Mouse (Mus musculus) midbrain, embryonic 11.5 days (tissue): ENCODE measurements around the gene Gm8251. TPM values are rescaled to one million over a fixed set of nuclear protein-coding genes. Genes with fewer than 3 reads are reported as not detected.

Experiments
- ATAC-seq: fragments of 200-750 bp; cut with Nextera tagmentation; 2 replicates; pipeline ENCODE4 v1.8.0; 2017; ENCODE audit warnings: moderate TSS enrichment, moderate library complexity; ENCODE audit not compliant: low FRiP score
- DNase-seq: peaks from one replicate; pipeline ENCODE4 v3.0.0; 2015; ENCODE audit warnings: low spot score; ENCODE audit errors: missing footprints
- H3K27ac ChIP-seq: fragments of 300-500 bp; sonication (generic); 2 replicates; pipeline ENCODE4 v1.5.1; 2014; ENCODE audit warnings: low read depth, low read length
- H3K27me3 ChIP-seq: fragments of 300-500 bp; sonication (generic); 2 replicates; pipeline ENCODE4 v1.6.1; 2014; ENCODE audit warnings: mild to moderate bottlenecking, low read length, moderate library complexity, mixed read lengths; ENCODE audit not compliant: control insufficient read depth, insufficient read depth
- H3K36me3 ChIP-seq: fragments of 300-500 bp; sonication (generic); 2 replicates; pipeline ENCODE4 v1.6.1; 2014; ENCODE audit warnings: mild to moderate bottlenecking, low read length, moderate library complexity, mixed read lengths; ENCODE audit not compliant: control insufficient read depth, insufficient read depth
- H3K4me1 ChIP-seq: fragments of 300-500 bp; sonication (generic); 2 replicates; pipeline ENCODE4 v1.6.1; 2014; ENCODE audit warnings: low read length; ENCODE audit not compliant: control insufficient read depth, insufficient read depth
- H3K4me2 ChIP-seq: fragments of 300-500 bp; sonication (generic); 2 replicates; pipeline ENCODE4 v1.6.1; 2014; ENCODE audit warnings: mild to moderate bottlenecking, moderate library complexity
- H3K4me3 ChIP-seq: fragments of 300-500 bp; sonication (generic); 2 replicates; pipeline ENCODE4 v1.5.1; 2014; ENCODE audit warnings: low read depth, low read length
- H3K9ac ChIP-seq: fragments of 300-500 bp; sonication (generic); 2 replicates; pipeline ENCODE4 v1.6.1; 2014; ENCODE audit warnings: low read length
- H3K9me3 ChIP-seq: fragments of 300-500 bp; sonication (generic); 2 replicates; pipeline ENCODE4 v1.6.1; 2016; ENCODE audit warnings: low read length; ENCODE audit not compliant: control insufficient read depth
- WGBS: fragments of 180-500 bp; shearing (Covaris S2); extraction: QIAGEN DNeasy Blood & Tissue Kit; methylation state at CpG from one replicate; pipeline ENCODE4 v1.1.7; 2014; 5-methylcytosine and 5-hydroxymethylcytosine counted together
- polyA plus RNA-seq: library from polyadenylated mRNA; unstranded; fragments of >200 nt; fragmentation: Nextera tagmentation; extraction: Ambion mirVana; gene quantifications from 2 replicates; pipeline ENCODE4 v1.2.1, GENCODE M21; 2014

The Gm8251 gene
- polyA plus RNA-seq, 1 experiment from 2014 or later: 0.26 TPM

DNA sequence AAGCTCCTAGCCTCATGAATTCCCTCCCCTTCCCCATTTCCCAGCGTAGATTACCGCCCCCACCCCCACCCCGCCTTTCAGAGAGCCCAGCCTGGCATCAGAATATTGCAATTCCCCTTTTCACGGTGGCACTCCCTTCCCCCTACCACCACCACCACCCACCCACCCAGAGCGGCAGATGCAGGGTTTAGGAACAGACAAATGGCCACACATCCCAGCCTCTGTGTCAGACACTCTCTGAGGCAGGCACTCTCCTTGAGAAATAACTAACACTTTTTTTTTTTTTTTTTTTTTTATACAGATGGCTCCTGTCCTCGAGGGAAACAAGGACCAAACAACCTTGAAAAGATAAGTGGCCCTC, 19.2 kb downstream of the Gm8251 start:
- Histone ChIP-seq H3K4me2 (peak overlapping the region; percentile 47), H3K36me3 (no peaks in the 10 kb centered on the region), H3K27me3 (no peaks in the 10 kb centered on the region), H3K9ac (peak overlapping the region; percentile 55), H3K4me3 (peak overlapping the region; percentile 25), H3K4me1 (no peaks in the 10 kb centered on the region), H3K27ac (no peak overlapping the region), H3K9me3 (no peaks in the 10 kb centered on the region)
- DNase-seq: no peak
- peak; percentile 66; the same call in 1 of the 2 replicates for ATAC-seq
- 4% methylated on average over 6 of the region's 6 CpGs for WGBS

DNA sequence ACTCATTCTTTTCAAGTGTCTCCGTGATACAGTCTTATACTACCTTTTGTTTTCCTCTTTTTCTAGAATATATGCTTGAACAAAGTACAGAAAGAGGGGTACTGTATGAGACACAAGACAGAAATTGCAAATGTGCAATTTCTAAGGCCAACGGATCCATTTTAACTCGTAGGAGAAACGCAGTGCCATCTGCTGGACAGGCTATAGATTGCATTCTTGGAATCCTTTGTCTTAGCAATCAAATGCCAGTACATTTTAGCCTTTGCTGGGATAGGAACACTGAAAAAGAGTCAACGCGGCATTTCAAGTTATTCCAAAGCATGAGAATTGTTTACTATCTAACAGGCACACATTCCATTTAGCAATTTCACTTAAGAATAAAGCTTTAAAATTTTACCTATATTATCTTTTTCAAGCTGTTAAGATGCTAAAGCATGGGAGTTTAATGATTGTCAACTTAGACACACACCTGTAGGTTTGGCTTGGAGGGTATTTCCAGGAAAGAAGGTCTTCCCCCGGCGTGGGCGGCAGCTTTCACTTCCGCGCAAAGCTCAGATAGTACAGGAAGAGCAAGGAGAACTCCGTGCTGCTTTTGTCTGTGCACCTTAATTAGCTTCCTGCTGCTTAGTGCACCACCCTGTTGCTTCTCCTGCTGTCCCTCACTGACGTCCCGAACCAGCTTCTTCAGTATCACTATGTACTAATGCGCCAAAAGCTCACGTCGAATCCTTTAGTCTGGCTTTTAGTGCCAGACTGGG, 19.8 kb downstream of the Gm8251 start:
- DNase-seq (peak; percentile 95), ATAC-seq (peak; percentile 81)
- Histone ChIP-seq H3K9ac (peak overlapping the region; percentile 55), H3K27ac (no peak overlapping the region), H3K4me3 (peak overlapping the region; percentile 25), H3K27me3 (no peaks in the 10 kb centered on the region), H3K4me2 (peak overlapping the region; percentile 47), H3K4me1 (no peaks in the 10 kb centered on the region), H3K9me3 (no peaks in the 10 kb centered on the region), H3K36me3 (no peaks in the 10 kb centered on the region)
- 3% methylated on average over 17 of the region's 17 CpGs for WGBS

DNA sequence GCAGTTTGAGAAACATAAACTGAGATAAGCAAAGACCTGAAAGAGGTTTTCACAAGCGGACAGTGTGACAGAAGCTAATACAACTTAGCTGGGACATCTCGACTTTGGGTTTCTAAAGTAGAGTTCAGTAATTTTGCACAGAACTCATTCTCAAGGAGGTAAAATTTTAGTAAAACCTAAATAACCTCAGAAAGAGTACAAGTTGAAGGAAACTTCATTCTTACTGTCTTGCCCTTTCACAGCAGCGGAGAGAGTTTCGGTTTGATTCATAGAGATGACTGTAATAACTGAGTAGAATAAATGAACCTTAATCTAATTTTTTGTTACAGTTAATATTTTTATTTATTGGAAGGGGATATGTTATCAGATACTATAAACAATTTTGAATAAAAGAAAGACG, 28.8 kb downstream of the Gm8251 start:
- Histone ChIP-seq H3K4me2 (no peak overlapping the region), H3K9me3 (no peaks in the 10 kb centered on the region), H3K36me3 (no peaks in the 10 kb centered on the region), H3K4me3 (no peak overlapping the region), H3K27me3 (no peaks in the 10 kb centered on the region), H3K4me1 (no peaks in the 10 kb centered on the region), H3K27ac (no peak overlapping the region), H3K9ac (no peak overlapping the region)
- no peak for DNase-seq
- ATAC-seq: no peak
- WGBS: 87% methylated on average over 5 of the region's 5 CpGs

DNA sequence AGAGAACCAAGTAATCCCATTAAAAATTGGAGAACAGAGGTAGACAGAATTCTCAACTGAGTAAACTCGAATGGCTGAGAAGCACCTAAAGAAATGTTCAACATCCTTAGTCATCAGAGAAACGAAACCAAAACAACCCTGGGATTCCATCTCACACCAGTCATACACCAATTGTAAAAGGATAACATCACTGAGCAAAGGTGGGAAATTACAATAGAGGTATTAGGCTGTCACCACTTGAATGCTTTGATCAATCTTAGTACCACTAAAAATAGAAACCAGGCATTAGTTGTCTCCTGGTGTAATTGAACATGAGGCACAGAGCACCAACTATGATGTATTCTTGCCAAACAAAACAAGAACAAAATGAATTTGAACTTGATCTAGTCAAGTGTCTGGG, 29.5 kb downstream of the Gm8251 start:
- no peaks in the 10 kb centered on the region for H3K4me1 ChIP-seq
- no peak overlapping the region for H3K4me3 ChIP-seq
- no peaks in the 10 kb centered on the region for H3K27me3 ChIP-seq
- no peak overlapping the region for H3K9ac ChIP-seq
- ATAC-seq: no peak
- WGBS: 73% methylated on average over 2 of the region's 2 CpGs
- no peak overlapping the region for H3K27ac ChIP-seq
- H3K9me3 ChIP-seq: no peaks in the 10 kb centered on the region
- H3K36me3 ChIP-seq: no peaks in the 10 kb centered on the region
- DNase-seq: no peak
- no peak overlapping the region for H3K4me2 ChIP-seq

DNA sequence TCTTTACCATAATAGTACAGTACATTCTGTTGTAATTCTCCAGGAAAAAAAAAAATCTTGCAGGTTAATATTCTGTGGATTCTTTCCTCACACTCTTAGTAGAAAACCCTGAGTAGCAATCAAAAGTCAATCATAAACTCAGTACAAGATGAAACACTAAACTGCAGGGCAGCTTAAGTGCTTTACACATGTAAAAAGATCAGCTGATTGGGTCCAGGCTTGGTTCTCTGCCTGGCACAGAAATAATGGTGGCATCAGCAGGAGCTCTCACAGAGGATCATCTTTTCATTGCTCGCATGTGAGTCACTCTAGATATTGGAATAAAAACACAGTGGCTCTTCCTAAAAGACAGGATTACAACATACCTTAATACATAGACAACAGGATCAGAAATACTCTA, 34.1 kb downstream of the Gm8251 start:
- no peak for DNase-seq

DNA sequence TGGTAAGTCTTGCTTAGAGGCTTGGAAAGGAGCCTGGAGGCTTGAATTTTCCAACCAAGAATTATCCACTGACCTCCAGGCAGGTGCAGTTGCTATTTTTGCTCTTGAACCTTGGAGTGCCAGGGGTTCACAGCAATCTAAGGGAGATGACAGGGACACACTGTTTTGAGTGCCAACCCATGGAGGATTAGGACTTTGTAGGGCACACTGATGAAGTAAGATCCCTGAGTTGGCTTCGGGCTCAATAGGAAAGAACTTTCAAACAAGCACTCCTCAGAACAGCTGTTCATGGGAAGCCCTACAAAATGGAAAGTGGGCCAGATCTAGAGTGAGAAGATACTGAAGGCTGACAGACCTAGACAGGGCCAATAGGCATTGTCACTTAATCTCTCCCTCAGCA, 39.1 kb downstream of the Gm8251 start:
- Histone ChIP-seq H3K9me3 (no peaks in the 10 kb centered on the region), H3K4me3 (no peak overlapping the region), H3K4me2 (no peak overlapping the region), H3K9ac (no peak overlapping the region), H3K27me3 (no peaks in the 10 kb centered on the region), H3K36me3 (no peaks in the 10 kb centered on the region), H3K4me1 (no peaks in the 10 kb centered on the region), H3K27ac (no peak overlapping the region)
- 96% methylated on average over 1 of the region's 1 CpGs for WGBS
- DNase-seq (no peak), ATAC-seq (no peak)

More for the DNA sequence above, 34.1 kb downstream of the Gm8251 start:
- Histone ChIP-seq H3K4me2 (no peak overlapping the region), H3K9me3 (no peaks in the 10 kb centered on the region), H3K36me3 (no peaks in the 10 kb centered on the region), H3K4me1 (no peaks in the 10 kb centered on the region), H3K27ac (no peak overlapping the region), H3K27me3 (no peaks in the 10 kb centered on the region), H3K9ac (no peak overlapping the region), H3K4me3 (no peak overlapping the region)
- WGBS: 83% methylated on average over 1 of the region's 1 CpGs
- ATAC-seq: no peak

DNA sequence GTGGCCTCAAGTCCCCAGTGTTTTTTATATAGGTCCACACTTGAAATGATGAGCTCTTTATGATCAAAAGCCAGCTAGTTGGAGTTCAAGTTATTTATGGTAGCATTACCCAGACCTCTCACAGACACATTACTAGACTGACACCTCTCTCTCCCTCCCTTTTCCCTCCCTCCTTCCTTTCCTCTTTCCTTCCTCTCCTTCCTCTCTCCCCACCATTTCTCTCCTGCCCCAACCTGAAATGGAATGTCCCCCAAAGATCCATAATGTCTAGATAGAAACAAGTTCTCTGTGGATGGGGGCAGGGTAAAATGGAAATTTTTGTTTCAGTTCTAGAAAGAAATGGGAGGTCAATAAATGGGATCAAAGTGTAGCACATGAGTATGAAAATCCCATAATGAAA, 41.8 kb downstream of the Gm8251 start, which contains the start of gene Mettl21c:
Mettl21c (minus strand) TSS at position 101 of the 400 bp plus-strand sequence.
- Histone ChIP-seq H3K9ac (no peak within 1 kb of the TSS), H3K4me2 (no peak within 1 kb of the TSS), H3K4me1 (no peaks in the 10 kb centered on the region), H3K27me3 (no peaks in the 10 kb centered on the region), H3K27ac (no peak within 1 kb of the TSS), H3K9me3 (no peaks in the 10 kb centered on the region), H3K36me3 (no peaks in the 10 kb centered on the region), H3K4me3 (no peak within 1 kb of the TSS)
- DNase-seq (no peak), ATAC-seq (no peak)

DNA sequence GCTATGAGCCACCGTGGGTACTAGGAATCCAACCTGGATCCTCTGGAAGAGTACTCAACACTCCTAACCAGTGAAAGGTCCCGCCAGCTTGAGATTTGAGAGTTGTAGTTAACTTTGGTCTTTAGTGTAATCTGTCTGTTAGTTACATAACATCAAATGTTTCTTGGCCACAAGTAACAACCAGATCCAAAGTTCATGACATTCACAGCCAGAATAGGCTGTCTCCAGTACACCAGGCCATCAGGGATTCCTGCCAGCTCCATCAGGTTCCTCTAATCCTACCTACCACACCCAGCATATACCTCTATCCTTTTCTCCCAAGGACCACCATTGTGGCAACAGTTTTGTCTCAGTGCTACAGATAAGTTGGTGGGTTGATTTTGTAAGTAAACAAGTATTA, 46.2 kb downstream of the Gm8251 start:
- Histone ChIP-seq H3K4me3 (no peak overlapping the region), H3K9ac (no peak overlapping the region), H3K4me2 (no peak overlapping the region), H3K36me3 (no peaks in the 10 kb centered on the region), H3K27ac (no peak overlapping the region), H3K9me3 (no peaks in the 10 kb centered on the region), H3K27me3 (no peaks in the 10 kb centered on the region), H3K4me1 (no peaks in the 10 kb centered on the region)
- ATAC-seq (no peak), DNase-seq (no peak)
- 78% methylated on average over 2 of the region's 2 CpGs for WGBS
